Mouse (Mus musculus): ENCODE measurements around the gene 9330182L06Rik.

9330182L06Rik gene

DNA sequence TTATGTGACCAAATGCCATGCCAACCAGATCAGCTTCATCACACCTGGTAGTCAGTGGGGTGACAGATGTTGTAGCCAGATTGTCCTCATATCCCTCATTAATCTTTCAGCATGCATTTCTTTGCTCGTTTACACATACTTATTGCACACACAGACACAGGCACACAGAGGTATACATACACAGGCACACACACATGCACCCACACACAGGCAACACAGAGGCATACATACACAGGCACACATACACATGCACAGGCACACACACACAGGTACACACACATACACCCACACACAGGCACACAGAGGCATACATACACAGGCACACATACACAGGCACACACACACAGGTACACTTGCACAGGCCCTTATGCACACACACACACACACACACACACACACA is 99.0 kb downstream of the 9330182L06Rik start:
- no peak for DNase-seq

GRCm38 (mm10) chr5:9367920-9368692 is 102.2 kb downstream of the 9330182L06Rik start:
- no peak for DNase-seq

- DNase-seq, result no peak
Observed at GRCm38 (mm10) chr5:9371127-9371526, 105.2 kb downstream of the 9330182L06Rik start.

- no peak for DNase-seq
Observed at GRCm38 (mm10) chr5:9373341-9373740, 107.4 kb downstream of the 9330182L06Rik start.

GRCm38 (mm10) chr5:9389968-9390367 is 124.0 kb downstream of the 9330182L06Rik start:
- DNase-seq, result no peak

DNA sequence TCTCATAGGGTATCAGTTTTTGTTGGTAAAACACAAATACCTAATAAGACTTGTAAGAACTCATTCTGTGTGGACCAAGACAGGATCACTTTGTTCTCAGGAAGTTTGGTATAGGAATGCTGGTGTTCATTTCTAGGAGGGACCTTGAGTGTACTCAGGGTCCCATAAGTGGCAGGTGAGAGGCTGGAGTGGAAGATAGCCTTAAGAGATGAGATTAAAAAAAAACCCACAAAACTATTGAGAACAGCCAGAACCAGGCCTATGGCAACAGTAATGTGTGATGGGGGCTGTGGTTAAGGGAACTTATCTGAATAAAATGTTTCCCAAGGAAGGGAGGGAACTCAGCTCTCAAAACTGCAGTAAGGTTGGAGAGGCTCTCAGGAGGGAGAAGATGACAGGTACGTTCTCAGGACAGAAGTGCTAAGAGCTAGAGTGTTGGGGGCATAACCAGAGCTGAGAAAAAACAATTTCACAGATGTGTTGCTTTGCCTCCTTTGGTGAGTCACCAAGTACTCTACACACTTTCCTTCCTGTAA is 126.0 kb downstream of the 9330182L06Rik start:
- no peak for DNase-seq

GRCm38 (mm10) chr5:9417098-9417497 is 151.2 kb downstream of the 9330182L06Rik start:
- DNase-seq, result no peak

DNA sequence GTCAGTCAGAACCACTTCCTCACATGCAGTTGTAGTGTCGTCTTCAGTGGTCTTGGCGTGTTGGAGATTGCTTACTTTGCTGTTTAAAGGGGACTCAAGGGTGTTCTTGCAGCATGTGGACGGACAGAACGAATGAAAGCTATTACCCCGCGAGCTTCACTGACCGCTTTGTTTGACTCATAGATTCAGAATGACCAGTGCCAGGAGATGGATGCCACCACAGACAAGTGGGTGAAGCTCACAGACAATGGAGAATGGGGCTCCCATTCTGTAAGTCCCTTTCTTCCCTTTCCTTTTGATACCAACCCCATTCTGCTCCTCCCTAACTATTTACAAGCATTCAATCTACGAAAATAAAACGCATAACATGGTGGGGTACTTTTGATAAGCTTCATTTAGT is 151.9 kb downstream of the 9330182L06Rik start:
- no peak for DNase-seq

DNA sequence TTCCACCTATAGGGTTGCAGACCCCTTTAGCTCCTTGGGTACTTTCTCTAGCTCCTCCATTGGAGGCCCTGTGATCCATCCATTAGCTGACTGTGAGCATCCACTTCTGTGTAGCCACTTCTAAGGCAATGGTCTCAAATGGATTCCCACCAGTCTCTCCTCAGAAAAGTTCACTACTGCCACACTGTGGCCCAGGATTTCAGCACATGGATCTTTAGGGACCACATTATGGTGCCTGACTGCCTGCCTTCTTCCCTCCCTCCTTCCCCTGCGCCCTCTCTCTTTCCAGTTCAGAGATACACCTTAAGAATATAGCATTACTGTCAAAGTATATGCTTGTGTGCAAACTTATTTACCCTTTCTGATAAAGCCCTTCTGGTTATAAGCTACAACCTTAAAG is 154.0 kb downstream of the 9330182L06Rik start:
- no peak for DNase-seq

GRCm38 (mm10) chr5:9424464-9424863 is 158.5 kb downstream of the 9330182L06Rik start:
- DNase-seq, result no peak

DNA sequence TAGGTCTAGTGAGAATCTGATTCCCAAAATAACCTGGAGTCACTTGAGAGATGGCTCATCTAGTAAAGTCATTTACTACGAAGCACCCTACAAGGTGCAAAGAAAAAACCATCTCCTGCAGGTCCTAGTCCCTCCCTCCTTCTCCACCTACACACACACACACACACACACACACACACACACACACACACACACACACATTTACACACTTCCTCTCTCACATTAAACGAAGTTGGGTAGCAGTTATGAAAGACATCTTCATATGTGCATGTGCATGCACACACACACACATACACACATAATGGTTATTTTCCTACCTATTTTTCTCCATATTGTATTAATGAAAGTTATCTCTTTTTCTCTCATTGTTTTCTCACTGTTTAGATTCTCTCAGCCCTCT is 161.2 kb downstream of the 9330182L06Rik start:
- no peak for DNase-seq

DNA sequence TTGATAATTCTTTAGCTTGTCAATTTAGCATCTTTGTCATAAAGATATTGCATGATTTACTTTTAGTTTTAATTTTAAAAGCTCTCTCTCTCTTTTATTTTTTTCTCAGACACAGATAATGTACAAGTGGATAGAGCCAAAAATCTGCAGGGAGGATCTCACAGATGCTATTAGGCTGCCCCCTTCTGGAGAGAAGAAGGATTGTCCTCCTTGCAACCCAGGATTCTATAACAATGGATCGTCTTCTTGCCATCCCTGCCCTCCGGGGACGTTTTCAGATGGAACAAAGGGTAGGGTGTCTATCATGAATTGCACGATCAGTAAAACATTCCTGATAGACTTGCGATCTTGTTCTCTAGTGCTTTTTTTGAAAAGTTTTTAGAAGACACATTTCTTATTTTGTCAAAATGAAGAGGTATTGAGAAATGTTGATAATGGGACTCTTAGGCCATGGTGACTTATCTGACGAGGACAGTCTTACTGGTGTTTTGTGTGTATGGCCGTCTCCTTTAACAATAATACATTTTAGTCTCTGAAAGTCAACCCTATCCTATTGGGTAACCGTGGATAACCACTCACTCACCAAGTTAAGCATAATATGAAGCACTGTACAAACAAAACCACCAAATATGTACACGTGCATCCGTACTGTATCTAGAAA is 161.8 kb downstream of the 9330182L06Rik start:
- peak; percentile 50 to 58 for DNase-seq

DNA sequence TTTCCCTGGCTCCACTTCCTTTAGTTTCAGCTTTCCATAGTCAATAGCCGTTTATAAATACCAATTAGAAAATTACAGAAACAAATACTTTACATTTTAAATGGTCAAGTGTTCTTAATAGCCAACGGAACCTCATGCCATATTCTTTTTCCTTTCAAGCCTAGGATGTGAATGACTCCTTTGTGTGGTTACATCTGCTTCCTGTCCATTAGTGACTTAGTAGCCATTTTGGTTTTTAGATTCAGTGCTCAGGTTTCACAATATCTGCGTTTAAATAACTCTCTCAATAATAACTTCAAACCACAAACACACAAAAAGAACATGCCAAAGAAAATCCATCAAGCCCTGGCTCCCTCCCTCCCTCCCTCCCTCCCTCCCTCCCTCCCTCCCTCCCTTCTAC is 162.8 kb downstream of the 9330182L06Rik start:
- no peak for DNase-seq

DNA sequence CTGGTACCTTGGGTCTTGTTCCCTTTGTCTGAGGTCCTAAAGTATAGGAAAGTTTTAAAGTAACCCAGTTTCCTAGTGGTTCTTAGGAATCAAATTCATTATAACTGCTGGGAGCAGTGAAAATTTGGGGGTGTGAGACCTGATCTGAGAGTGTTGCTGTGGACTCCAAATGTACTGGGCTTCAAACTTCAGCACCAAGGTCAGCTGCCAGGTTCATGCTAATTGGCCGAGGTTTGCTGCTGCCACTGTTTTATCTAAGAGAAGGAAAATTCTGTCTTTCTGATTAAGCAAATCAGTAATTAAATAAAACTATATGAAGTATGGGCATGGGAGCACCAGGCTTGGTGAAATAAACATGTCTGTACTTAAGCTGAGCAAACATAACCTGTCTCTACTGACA is 180.2 kb downstream of the 9330182L06Rik start:
- DNase-seq, result no peak

DNA sequence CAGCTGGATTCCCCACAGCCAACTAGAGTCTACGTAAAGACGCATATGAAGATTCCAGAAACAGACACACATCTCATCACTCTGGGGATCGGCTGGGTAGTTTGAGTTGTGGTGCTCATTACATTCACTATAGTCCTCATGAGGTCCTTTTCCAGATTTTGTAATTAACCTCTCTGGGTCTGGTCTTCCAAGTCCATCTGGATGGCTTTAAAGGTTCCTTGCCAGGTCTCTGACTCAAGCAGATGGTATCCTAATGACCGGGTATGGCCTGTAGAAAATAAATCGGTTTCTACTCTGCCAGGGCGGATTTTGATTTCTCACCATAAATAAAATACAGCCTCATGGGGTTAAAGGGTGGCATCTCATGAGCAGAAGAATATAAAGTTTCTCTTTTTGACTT is 183.0 kb downstream of the 9330182L06Rik start:
- no peak for DNase-seq

GRCm38 (mm10) chr5:9449570-9449969 is 183.7 kb downstream of the 9330182L06Rik start:
- DNase-seq, result no peak

DNA sequence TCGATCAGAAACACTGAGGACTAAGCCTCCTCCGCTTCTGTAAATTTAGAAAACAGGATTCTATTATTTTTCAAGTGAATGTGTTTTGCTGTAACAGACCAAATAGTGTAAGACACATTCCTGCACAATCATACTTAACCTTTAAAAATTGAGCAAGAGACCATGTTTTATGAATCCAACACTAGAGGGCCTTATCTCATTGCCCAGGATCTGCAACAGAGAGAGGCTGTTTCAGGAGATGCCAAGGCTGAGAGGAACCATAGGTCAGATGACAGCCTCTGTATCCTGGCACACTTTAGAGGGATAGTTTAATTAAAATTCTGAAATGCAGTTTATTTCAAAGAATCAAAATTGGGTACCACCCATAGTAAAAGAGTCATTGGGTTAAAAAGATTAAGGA is 187.4 kb downstream of the 9330182L06Rik start:
- no peak for DNase-seq

- DNase-seq, result no peak
Observed at GRCm38 (mm10) chr5:9477587-9477986, 211.7 kb downstream of the 9330182L06Rik start.

GRCm38 (mm10) chr5:9495456-9495855 is 229.5 kb downstream of the 9330182L06Rik start:
- DNase-seq, result no peak

DNA sequence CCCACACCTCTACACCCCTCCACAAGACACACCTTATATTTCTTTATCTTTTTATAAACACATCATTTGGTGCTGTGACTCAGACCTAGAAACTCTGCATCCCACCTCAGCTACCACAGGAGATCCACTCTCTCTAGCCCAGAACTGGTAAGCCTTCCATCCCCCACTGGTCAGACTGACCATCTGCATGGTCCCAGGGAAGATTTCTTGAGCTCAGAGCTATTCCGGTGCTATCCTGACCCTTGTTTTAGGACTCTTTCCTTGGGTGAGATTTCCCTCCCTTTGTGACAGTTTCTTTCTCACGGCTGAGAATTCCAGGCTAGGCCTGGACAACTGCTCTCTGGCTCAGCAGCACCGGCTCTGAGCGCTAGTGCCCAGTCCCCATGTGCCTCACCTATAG is 231.3 kb downstream of the 9330182L06Rik start:
- DNase-seq, result no peak

GRCm38 (mm10) chr5:9511027-9511426 is 245.1 kb downstream of the 9330182L06Rik start:
- no peak for DNase-seq

GRCm38 (mm10) chr5:9525507-9525906 is 259.6 kb downstream of the 9330182L06Rik start:
- DNase-seq, result no peak
